Mouse (Mus musculus): ENCODE data around the gene Hsd17b11. TPM values are rescaled to one million over a fixed set of nuclear protein-coding genes. Genes with fewer than 3 reads are reported as not detected.
"Not testable (repeated sequence)": the region's sequence is repeated elsewhere in the genome, so short reads cannot be mapped to it uniquely, and the experiment has no call there.

Gene Hsd17b11
- total RNA-seq, 2 experiments from 2014 or later = 47.1 to 49.8 TPM

GRCm38 (mm10) chr5:103980705-103981560 lies 40.8 kb downstream of the Hsd17b11 start:
- no peak for DNase-seq

- DNase-seq = no peak
Measured at GRCm38 (mm10) chr5:103977907-103978570, 43.7 kb downstream of the Hsd17b11 start.

GRCm38 (mm10) chr5:103977297-103977696 lies 44.4 kb downstream of the Hsd17b11 start, which contains the start of gene Hsd17b13:
Hsd17b13 (minus strand) TSS chr5:103977410.
- DNase-seq = no peak

GRCm38 (mm10) chr5:103975736-103976135 lies 46.0 kb downstream of the Hsd17b11 start:
- DNase-seq = no peak

- DNase-seq = no peak
Measured at GRCm38 (mm10) chr5:103972801-103973200, 48.9 kb downstream of the Hsd17b11 start.

- no peak for DNase-seq
Measured at GRCm38 (mm10) chr5:103972379-103972778, 49.3 kb downstream of the Hsd17b11 start.

GRCm38 (mm10) chr5:103971051-103971450 lies 50.7 kb downstream of the Hsd17b11 start:
- DNase-seq = no peak

- no peak for DNase-seq
Measured at GRCm38 (mm10) chr5:103962935-103963429, 58.7 kb downstream of the Hsd17b11 start.

GRCm38 (mm10) chr5:103954638-103955037 lies 67.1 kb downstream of the Hsd17b11 start:
- DNase-seq = peak in 1 of 2 experiments; percentile 15

- no peak for DNase-seq
Measured at GRCm38 (mm10) chr5:103953135-103954083, 68.3 kb downstream of the Hsd17b11 start.

GRCm38 (mm10) chr5:103950138-103950537 lies 71.6 kb downstream of the Hsd17b11 start:
- DNase-seq = not testable (repeated sequence)

GRCm38 (mm10) chr5:103943183-103943582 lies 78.5 kb downstream of the Hsd17b11 start:
- no peak for DNase-seq

GRCm38 (mm10) chr5:103939856-103940255 lies 81.9 kb downstream of the Hsd17b11 start:
- DNase-seq = no peak

Small RNA genes lying within 50 kb of the gene (microRNA-seq; reads per million reads assigned to microRNA genes)
- gene Mir5619 = 0.30 to 0.63 reads per million in 2 experiments

Other genes starting within 250 kb of the Hsd17b11 start
- 10 to 100 TPM; 35.0 to 36.1 TPM for gene Klhl8, start 110.7 kb downstream of the Hsd17b11 start, total RNA-seq (2021)
- not detected for gene Hsd17b13, start 44.5 kb downstream of the Hsd17b11 start, total RNA-seq (2021)
- gene Nudt9, start 24.4 kb upstream of the Hsd17b11 start, total RNA-seq (2021) = 10 to 100 TPM; 70.8 to 71.3 TPM
- not detected for gene Gm17660, start 55.7 kb upstream of the Hsd17b11 start, total RNA-seq (2021)
- 1,000 to 10,000 TPM; 1,408 to 1,415 TPM for gene Sparcl1, start 91.8 kb upstream of the Hsd17b11 start, total RNA-seq (2021)
- gene Dspp, start 148.8 kb upstream of the Hsd17b11 start, total RNA-seq (2021) = under 1 TPM in 1 of 2 experiments, not detected in 1; 0.08 TPM
- gene Dmp1, start 180.7 kb upstream of the Hsd17b11 start, total RNA-seq (2021) = 1 to 10 TPM; 4.0 to 4.5 TPM